Mouse (Mus musculus) lung, embryonic 14.5 days (tissue): ENCODE measurements around the gene Pnliprp2. TPM values are rescaled to one million over a fixed set of nuclear protein-coding genes. Genes with fewer than 3 reads are reported as not detected.

Source experiments
- ATAC-seq: fragments of 200-750 bp; cut with Nextera tagmentation; 2 replicates; pipeline ENCODE4 v1.8.0; 2017; ENCODE audit warnings: mild to moderate bottlenecking, moderate TSS enrichment, moderate library complexity; ENCODE audit not compliant: insufficient read depth
- DNase-seq: peaks from one replicate; pipeline ENCODE4 v3.0.0-alpha.2; 2015
- H3K27ac ChIP-seq: fragments of 300-500 bp; sonication (generic); 2 replicates; pipeline ENCODE4 v1.5.1; 2014; ENCODE audit warnings: low read depth, mild to moderate bottlenecking, moderate library complexity
- H3K27me3 ChIP-seq: fragments of 300-500 bp; sonication (generic); 2 replicates; pipeline ENCODE4 v1.6.1; 2014; ENCODE audit warnings: low read length, control low read depth; ENCODE audit not compliant: insufficient read depth
- H3K36me3 ChIP-seq: fragments of 300-500 bp; sonication (generic); 2 replicates; pipeline ENCODE4 v1.6.1; 2014; ENCODE audit warnings: control low read depth; ENCODE audit not compliant: insufficient read depth
- H3K4me1 ChIP-seq: fragments of 300-500 bp; sonication (generic); 2 replicates; pipeline ENCODE4 v1.6.1; 2014; ENCODE audit warnings: antibody characterized with exemption, control low read depth; ENCODE audit not compliant: insufficient read depth
- H3K4me2 ChIP-seq: fragments of 300-500 bp; sonication (generic); 2 replicates; pipeline ENCODE4 v1.6.1; 2014; ENCODE audit warnings: mild to moderate bottlenecking
- H3K4me3 ChIP-seq: fragments of 300-500 bp; sonication (generic); 2 replicates; pipeline ENCODE4 v1.5.1; 2014; ENCODE audit warnings: low read depth, low read length
- H3K9ac ChIP-seq: fragments of 300-500 bp; sonication (generic); 2 replicates; pipeline ENCODE4 v1.6.1; 2014
- H3K9me3 ChIP-seq: fragments of 300-500 bp; sonication (generic); 2 replicates; pipeline ENCODE4 v1.6.1; 2016; ENCODE audit warnings: low read depth, low read length, control low read depth
- CTCF ChIP-seq: IDR thresholded peaks from 2 replicates; pipeline ENCODE4 v1.5.1; 2016; ENCODE audit warnings: antibody characterized with exemption, low read depth
- WGBS: fragments of 180-500 bp; shearing (Covaris S2); extraction: QIAGEN DNeasy Blood & Tissue Kit; methylation state at CpG from one replicate; pipeline ENCODE4 v1.1.7; 2014; 5-methylcytosine and 5-hydroxymethylcytosine counted together
- polyA plus RNA-seq: library from polyadenylated mRNA; unstranded; fragments of >200 nt; fragmentation: Nextera tagmentation; extraction: Ambion mirVana; gene quantifications from 2 replicates; pipeline ENCODE4 v1.2.1, GENCODE M21; 2014

Gene Pnliprp2
- polyA plus RNA-seq, 1 experiment from 2014 or later = 0.38 TPM

DNA sequence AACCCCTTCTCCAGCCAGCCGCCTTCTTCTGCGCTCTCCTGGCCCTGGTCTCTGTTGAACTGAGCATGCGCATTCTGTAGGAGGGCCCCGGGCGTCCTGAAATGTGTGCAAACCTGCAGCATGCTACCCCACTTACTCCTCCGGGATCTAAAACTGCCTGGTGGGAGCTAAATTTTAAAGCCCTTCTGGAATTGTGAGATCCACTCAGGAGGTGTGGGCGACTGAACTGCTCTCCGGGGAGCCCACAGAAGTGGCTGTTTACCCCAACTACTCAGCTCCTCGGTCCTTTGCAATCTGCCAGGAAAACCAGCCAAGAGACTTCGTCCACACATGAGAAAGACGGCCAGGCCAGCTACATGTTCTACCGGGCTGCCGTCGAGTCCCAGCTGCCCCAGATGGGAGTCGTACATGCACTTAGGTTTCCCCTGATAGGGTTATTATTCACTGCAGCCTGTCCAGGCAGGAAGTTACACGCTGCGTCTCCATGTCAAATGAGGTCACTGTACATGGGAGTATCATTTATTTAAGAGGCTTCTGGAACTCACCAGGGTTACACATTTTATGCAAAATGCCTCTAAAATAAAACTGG lies 57.0 kb downstream of the Pnliprp2 start:
- H3K9ac ChIP-seq = no peak overlapping the region
- no peak overlapping the region for H3K4me2 ChIP-seq
- no peak overlapping the region for H3K4me3 ChIP-seq
- H3K9me3 ChIP-seq = no peaks in the 10 kb centered on the region
- DNase-seq = peak; percentile 13
- H3K27ac ChIP-seq = no peak overlapping the region
- TF ChIP-seq CTCF = no peak
- H3K27me3 ChIP-seq = no peaks in the 10 kb centered on the region
- 56% methylated on average over 17 of the region's 17 CpGs for WGBS
- ATAC-seq = no peak; the same call in 1 of the 2 replicates
- H3K4me1 ChIP-seq = no peaks in the 10 kb centered on the region
- no peaks in the 10 kb centered on the region for H3K36me3 ChIP-seq

DNA sequence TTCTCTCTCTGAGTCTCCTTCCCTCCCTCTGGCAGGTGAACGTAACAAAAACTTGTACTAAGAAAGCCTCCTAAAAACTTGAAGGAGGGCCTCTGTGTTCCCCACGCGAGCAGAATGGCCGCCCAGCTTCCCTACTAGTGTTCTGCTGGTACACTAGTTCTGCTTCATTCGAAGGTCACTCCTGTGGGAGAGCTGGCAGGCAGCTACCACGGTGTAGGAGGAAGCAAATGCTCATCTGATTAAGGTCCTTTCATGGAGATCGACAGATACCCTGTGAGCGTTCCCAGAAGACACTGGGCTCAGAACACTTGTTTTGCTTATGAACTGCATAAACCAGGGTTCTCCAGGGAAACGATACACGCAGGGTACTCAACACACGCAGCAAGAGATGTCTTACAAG lies 57.9 kb downstream of the Pnliprp2 start:
- H3K36me3 ChIP-seq = no peaks in the 10 kb centered on the region
- no peaks in the 10 kb centered on the region for H3K9me3 ChIP-seq
- DNase-seq (no peak), ATAC-seq (no peak)
- no peak overlapping the region for H3K4me3 ChIP-seq
- no peaks in the 10 kb centered on the region for H3K27me3 ChIP-seq
- WGBS = 86% methylated on average over 11 of the region's 11 CpGs
- no peak overlapping the region for H3K27ac ChIP-seq
- H3K4me2 ChIP-seq = no peak overlapping the region
- no peak for TF ChIP-seq CTCF
- H3K9ac ChIP-seq = no peak overlapping the region
- H3K4me1 ChIP-seq = no peaks in the 10 kb centered on the region

DNA sequence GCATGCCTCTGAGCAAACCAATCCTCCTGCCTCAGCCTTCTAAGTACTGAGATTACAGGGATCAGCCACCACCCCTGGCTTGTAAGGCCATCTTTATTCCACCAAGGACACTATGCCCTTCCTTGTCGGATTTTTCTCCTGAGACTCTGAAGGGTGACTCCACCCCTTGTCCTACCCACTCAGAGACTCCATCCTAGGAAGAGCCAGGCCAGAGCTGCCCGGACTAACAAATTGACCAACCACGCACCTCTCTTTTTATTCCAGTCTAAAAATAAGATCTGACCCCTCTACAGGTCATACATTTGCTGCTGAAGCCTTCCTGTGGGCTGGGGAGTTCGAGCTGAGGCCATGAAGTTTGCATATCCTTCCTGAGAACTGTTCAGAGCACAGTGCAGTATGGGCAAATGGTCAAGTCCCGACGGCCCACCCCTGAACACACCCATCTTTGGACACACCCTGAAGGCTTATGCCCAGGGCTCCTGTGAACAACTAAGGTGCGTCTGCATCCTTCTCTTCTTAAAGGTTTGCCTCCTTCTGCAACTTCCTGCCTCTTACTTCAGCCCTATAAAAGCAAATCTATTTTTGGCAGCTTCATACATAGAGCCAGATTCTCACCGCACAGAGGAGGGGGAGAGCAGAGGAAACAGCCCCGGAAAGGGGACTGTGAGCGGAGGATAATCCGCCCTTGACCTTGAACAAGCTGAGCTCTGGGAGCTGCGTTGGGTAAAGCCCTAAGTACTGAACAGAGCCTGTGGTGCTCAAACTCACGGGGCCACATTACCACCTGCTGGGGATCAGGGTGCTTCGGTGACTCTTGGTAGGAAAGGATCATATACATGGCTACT lies 59.3 kb downstream of the Pnliprp2 start:
- Histone ChIP-seq H3K36me3 (no peaks in the 10 kb centered on the region), H3K4me1 (no peaks in the 10 kb centered on the region), H3K27ac (no peak overlapping the region), H3K27me3 (no peaks in the 10 kb centered on the region), H3K4me2 (no peak overlapping the region), H3K9ac (no peak overlapping the region), H3K4me3 (no peak overlapping the region), H3K9me3 (no peaks in the 10 kb centered on the region)
- no peak for TF ChIP-seq CTCF
- 68% methylated on average over 14 of the region's 14 CpGs for WGBS
- ATAC-seq = no peak
- DNase-seq = no peak

DNA sequence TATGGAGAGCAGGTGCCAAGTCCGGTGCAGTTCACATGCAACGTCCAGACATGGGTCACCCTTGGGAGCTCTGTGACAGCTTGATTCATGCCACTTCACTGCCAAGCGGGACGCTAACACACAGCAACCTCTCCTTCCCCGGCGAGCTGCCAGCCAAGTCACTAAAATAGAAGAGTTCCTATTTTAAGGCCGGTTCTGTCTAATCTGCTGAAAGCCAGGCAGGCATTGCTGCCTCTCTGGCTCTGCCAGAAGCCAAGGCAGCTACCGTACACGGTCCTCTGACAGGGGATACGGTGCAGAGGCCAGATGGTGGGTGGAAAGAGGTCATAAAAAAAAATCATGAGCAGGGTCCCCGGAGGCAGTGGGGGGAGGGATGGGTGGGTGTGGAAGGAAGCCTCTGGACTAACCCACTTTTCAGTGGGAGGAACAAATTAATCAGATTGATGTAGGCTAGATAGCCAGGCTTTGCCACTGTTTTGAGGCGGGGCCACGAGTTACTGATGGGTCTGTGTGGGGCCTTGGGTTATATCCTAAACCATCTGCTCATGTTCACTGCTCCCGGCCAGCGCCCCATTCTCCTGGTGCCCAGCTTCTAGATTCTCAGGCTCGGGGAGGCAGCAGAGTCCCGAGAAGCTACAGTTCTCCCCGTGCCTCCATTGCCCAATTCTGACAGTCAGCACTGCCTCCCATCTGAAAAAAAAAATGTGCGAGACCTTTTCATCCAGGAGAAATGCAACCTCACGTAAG lies 63.1 kb downstream of the Pnliprp2 start:
- no peak overlapping the region for H3K4me2 ChIP-seq
- ATAC-seq (no peak), DNase-seq (no peak)
- TF ChIP-seq CTCF = no peak
- H3K4me1 ChIP-seq = no peaks in the 10 kb centered on the region
- no peaks in the 10 kb centered on the region for H3K27me3 ChIP-seq
- H3K4me3 ChIP-seq = no peak overlapping the region
- no peaks in the 10 kb centered on the region for H3K36me3 ChIP-seq
- WGBS = 74% methylated on average over 20 of the region's 20 CpGs
- no peak overlapping the region for H3K9ac ChIP-seq
- no peaks in the 10 kb centered on the region for H3K9me3 ChIP-seq
- peak overlapping the region; percentile 37; the same call in 1 of the 2 replicates for H3K27ac ChIP-seq

DNA sequence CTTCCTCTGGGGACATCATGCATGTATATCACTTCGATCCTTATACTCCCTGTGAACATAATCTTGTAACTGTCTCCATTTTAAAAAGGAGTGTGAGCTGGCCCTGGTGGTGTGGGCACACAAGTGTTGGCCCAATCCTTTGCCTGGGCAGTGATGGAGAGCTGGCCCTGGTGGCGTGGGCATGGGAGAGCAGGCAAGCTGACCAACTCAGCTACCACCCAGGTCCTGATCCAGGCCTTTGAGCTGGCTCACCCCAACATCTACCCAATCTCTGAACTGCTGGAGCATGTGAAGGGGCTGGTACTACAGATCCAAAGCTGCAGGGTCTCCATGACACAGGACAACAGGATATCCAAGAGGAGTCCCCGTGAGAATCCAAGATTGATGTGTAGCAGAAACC lies 63.8 kb downstream of the Pnliprp2 start:
- 79% methylated on average over 3 of the region's 3 CpGs for WGBS
- no peaks in the 10 kb centered on the region for H3K36me3 ChIP-seq
- no peak overlapping the region for H3K9ac ChIP-seq
- TF ChIP-seq CTCF = no peak
- no peak overlapping the region for H3K27ac ChIP-seq
- H3K4me3 ChIP-seq = no peak overlapping the region
- ATAC-seq (no peak), DNase-seq (no peak)
- H3K4me1 ChIP-seq = no peaks in the 10 kb centered on the region
- no peaks in the 10 kb centered on the region for H3K9me3 ChIP-seq
- H3K27me3 ChIP-seq = no peaks in the 10 kb centered on the region
- no peak overlapping the region for H3K4me2 ChIP-seq

DNA sequence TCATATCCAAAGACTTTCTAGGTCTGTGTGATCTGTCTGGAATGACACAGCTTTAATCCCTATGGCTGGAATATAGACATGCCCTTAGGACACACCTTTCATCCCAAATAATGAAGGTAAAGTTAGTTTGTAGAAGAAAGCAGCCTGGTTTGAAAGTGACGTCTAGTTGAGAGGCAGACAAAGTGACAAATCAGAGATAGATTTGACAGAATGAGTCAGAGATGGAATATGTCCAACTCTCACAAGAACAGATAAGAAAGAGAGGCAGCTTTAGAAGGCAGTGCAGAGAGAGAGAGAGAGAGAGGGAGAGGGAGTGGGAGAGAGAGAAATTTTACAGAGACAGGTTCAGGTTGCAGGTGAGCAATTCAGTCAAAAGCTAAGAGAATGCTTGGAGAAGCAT lies 64.8 kb downstream of the Pnliprp2 start:
- no peak overlapping the region for H3K27ac ChIP-seq
- no peaks in the 10 kb centered on the region for H3K36me3 ChIP-seq
- ATAC-seq (no peak), DNase-seq (no peak)
- H3K9me3 ChIP-seq = no peaks in the 10 kb centered on the region
- TF ChIP-seq CTCF = no peak
- no peaks in the 10 kb centered on the region for H3K4me1 ChIP-seq
- H3K9ac ChIP-seq = no peak overlapping the region
- H3K27me3 ChIP-seq = no peaks in the 10 kb centered on the region
- WGBS = 47% methylated on average over 1 of the region's 1 CpGs
- no peak overlapping the region for H3K4me3 ChIP-seq
- H3K4me2 ChIP-seq = no peak overlapping the region

Other genes starting within 250 kb of the Pnliprp2 start
- not detected in 2 replicates for gene Ccdc172, start 247.7 kb upstream of the Pnliprp2 start, polyA plus RNA-seq
- not detected in 2 replicates for gene Pnlip, start 107.2 kb upstream of the Pnliprp2 start, polyA plus RNA-seq
- 0.69 and 1.0 TPM in 2 replicates for gene Pnliprp1, start 30.8 kb upstream of the Pnliprp2 start, polyA plus RNA-seq
- not detected in 2 replicates for gene 1700019N19Rik, start 34.7 kb downstream of the Pnliprp2 start, polyA plus RNA-seq
- gene Eno4, start 183.7 kb downstream of the Pnliprp2 start, polyA plus RNA-seq = 0.50 and 0.88 TPM in 2 replicates
- 3.9 and 4.6 TPM in 2 replicates for gene Hspa12a, start 183.9 kb downstream of the Pnliprp2 start, polyA plus RNA-seq